Mouse (Mus musculus) frontal cortex, postnatal 25 days (tissue): ENCODE data around the gene Vangl2.

Experiments
- DNase-seq, 2 experiments: peaks; one replicate each; pipeline ENCODE4 v3.0.0; 2022; ENCODE audit warnings: low spot score in 2 of 2

Vangl2 gene

GRCm38 (mm10) chr1:172027809-172028102, 488 bp downstream of the Vangl2 start:
- DNase-seq, result no peak

GRCm38 (mm10) chr1:172027010-172027808, 1.0 kb downstream of the Vangl2 start:
- peak; percentile 69 to 75 for DNase-seq

GRCm38 (mm10) chr1:172026201-172026901, 1.9 kb downstream of the Vangl2 start:
- DNase-seq, result no peak

DNA sequence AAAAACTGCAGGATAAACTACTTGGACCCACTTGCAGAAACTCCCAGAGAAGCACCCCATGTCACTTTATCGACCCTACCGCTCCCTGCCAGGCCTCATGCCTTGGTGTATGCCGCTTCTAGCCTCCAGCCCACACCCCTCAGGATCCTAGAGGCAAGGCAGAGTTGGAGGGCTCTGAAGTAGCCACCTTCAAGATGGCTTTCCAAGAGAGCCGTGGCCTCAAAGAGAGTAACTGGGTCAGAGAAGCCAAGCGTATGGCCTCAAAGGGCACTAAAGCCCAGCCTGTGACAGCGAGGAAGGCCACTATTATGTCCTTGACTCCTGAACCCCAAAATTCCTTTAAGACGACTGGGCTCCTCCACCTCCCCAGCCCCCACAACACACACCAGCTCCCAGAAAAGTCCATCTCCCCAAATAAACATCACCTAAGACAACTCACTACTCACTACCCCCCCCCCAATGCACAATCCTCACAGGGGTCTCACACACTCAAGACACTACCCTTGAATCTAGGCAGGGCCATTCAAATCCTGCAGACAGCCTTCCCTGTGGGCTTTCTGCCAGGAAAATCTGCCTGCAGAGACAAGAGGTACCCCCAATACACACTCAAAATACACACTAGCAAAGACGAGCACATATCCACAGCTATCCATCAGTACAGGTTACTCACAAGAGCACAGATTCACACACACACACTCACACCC, 2.9 kb downstream of the Vangl2 start:
- no peak for DNase-seq

DNA sequence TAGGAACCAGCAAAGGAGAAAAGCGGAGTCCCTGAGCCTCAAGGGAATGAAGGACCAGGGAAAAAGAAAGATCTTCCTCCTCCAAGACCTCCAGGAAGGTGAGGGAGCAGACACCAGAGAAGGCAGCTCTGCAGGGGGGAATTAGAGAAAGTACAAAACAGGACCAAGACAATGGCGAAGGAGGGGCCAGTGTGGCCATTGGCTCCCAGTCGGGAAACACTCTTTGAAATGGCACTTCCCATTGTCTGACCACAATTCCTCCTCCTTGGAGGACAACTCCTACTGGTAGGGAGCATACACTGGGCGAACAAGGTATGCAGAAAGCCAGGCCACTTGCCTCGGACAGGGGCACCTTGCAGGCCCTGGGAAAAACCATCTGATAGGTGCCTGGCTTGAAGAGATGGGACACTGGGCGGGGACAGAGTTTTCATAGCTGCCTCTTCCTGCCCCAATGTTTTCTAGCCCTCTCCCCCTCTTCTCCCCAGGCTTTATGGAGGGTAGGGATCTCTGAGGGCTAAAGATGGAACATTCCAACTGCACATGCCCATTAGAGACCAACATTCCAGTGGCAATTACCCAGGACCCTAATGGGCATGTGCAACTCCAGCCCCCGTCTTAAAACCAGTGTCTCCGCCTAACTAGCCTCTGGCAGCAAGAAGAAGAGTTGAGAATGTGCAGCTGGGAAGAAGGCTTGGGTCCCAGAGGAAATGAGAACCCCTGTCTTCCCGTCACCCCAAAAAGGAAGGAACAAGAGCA, 3.9 kb downstream of the Vangl2 start:
- no peak for DNase-seq

GRCm38 (mm10) chr1:172019863-172020521, 8.3 kb downstream of the Vangl2 start:
- no peak for DNase-seq

- no peak for DNase-seq
Measured at GRCm38 (mm10) chr1:172019339-172019738, 8.9 kb downstream of the Vangl2 start.

DNA sequence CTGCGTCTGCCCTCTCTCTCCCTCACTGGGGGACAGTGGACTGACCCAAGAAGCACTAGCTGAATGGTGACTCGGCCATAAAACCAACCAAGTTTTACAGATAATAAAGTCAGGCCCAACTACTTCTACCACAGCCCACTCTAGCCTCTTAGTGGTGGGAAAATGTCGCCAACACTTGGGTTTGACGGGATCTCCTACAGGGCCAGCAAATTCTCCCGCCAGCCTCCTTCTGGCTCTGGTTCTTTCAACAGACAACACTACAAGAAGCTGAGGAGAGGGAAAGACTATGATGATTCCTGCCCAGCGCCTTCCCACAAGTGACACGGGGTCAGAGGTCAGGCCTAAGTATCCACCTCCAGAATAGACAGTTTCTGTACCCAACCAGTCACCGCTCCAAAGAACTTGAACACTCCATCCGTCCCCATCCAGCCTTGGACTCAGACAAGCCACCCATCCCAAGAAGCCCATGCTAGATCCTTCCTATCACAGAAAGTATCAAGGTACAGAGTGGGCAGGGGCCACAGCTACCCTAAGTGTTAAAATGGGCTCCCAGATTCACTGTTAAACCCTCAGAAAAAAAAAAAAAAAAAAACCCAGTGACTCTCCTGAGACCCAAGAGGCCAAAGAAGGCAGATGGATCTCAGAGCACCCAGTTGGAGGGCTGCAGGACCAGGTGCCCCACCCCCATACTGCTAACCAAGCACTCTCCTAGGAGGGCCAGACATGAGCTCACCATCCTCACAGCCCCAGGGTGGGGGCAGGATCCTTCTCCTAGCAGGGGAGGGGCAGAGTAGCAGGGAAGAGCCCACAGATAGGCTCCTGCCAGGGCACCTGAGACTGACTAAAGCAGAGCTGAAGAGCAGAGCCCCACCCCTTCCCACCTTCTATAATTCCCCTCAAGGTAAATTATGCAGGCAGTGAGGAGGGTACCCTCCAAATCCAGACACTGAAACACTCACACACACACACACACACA, 9.6 kb downstream of the Vangl2 start:
- DNase-seq, result no peak

DNA sequence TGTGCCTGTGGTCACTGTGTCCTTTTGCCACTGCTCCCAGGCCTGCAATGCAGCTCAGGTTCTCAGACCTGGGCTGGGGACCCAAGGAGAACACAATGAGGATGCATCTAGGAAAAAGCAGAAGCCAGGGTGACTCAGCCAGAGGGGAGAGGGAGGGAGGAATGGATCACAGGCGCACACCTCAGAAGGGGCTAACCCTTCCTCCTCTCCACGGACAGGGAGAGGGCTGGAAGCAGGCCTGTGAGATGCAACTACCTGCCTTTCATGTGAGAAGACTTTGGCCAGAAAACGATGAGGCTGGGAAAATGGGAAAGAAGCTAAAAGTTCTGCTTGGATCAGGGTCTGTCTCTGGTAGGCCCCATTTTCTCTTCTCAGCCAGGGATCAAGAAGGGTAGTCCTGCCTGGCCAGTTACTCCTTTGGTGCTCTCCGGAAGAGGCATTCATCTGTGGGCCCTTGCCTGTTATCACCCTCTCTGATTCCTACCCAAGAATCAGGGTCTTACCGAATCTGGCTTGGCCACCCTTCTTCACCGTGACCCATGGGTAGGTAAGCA, 10.7 kb downstream of the Vangl2 start:
- no peak for DNase-seq

- no peak for DNase-seq
Measured at GRCm38 (mm10) chr1:172016660-172017516, 11.4 kb downstream of the Vangl2 start.

DNA sequence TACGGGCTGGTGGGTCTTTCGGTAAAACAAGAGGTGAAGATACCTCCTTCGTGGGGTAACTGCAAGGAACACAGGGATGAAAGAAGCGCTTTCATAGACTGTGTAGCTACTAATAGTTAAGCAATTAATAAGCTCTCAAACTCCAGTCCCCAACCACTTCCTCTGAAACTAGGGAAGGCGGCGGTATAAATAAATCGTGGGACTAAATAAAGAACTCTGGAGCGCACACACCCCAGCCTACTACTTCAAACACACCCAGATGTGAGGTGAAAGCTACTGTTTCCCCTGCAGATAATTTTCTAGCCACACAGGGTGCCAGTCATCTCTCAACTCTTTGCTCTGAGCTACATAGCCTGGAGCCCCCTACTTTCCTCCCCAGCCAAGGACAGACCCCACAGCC, 12.2 kb downstream of the Vangl2 start:
- DNase-seq, result no peak

GRCm38 (mm10) chr1:172015312-172015939, 12.8 kb downstream of the Vangl2 start:
- DNase-seq, result no peak

- DNase-seq, result no peak
Measured at GRCm38 (mm10) chr1:172014771-172015170, 13.5 kb downstream of the Vangl2 start.

GRCm38 (mm10) chr1:172012030-172012429, 16.2 kb downstream of the Vangl2 start:
- peak in 1 of 2 experiments; percentile 62 for DNase-seq

DNA sequence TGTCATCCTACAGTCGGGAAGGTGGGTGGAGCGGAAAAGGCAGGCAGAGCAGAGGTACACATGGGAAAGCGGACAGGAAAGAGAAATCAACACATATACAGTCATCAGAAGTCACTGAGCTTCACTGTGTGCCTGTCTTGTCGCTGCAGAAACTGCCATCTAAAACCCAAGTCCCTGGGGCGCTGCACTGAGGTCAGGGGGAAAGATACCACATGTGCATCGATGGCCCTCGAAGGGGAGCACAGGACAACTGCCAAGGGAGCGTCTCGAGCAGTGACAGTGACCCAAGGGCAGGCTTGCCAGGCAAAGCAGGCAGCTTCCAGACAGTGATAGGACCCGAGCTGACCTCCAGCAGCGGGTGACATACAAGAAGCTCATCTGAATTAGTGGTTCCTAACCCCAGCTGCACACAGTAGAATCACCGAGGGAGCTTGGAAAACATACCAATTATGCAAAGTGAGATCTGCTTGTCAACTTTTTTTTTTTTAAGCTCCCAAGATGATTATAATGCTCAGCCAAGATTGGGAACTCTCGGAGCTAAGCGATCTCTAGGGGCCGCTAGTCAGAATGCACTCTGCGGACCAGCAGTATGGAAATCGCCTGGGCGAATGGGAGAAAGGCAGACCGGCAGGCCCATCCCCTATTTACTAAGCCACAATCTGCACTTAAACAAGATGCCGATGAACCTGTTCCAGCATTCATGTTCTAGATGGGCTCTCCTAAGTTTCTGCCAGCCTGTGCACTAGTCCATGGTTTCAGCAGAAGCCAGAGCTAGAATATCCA, 18.0 kb downstream of the Vangl2 start:
- no peak for DNase-seq

GRCm38 (mm10) chr1:172009406-172009805, 18.8 kb downstream of the Vangl2 start:
- no peak for DNase-seq

DNA sequence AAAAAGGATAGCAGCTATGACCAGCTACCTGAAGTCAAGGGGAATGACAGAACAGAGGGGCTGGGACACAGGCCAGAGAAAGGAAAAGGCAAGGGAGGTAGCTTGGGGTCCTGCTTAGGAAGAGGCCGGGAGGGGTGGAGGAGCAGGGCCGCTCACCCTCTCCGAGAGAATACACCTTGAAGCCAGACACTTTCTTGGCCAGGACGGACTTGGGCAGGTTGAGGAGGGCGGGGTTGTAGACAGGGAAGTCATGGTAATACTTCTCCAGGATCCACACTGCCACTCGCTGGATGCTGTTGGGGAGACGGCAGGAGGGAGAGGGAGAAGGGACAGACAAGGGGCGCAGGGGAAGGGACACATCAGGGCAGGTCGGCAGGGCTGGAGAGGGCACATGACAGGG, 19.9 kb downstream of the Vangl2 start:
- DNase-seq, result no peak

DNA sequence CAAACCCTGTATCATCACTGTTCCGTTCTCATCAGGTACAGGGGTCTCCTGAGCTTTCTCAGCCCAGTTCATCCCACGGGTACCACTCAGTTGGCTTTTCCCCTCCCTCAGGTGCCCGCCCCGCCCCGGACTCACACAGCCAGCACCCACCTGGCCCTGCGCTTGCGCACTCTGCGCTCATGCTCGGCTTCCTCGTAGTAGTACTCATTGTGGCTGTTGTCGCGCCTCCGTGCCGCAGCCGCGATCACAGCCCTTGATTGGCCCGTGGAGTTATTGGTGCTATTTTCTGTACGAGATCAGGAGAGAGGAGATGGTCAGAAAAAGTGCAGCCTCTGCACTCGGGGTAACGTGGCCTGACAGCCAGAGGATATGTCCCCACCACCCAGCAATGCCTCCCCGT, 20.5 kb downstream of the Vangl2 start:
- no peak for DNase-seq
